ENCODE assay signal across 22 mouse cellular contexts in the genomic region with DNA sequence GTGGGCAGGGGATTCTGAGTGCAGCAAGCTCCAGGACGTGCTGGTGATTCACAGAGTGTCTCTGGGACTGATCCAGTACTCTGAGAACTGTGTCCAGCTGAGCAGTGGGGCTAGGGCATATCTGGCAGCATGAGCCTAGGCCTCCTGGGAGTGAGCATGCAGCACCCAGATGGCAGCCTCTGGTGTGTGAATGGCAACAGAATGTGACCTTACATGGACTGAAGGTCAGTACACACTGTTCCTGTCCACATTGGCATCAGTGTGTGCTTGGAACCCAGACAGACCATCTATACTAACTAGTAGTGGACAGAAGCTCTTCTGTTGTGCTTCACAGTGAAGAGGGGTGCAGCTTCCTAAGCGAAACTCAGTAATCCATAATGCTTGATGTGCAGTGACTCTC. TPM values are rescaled to one million over a fixed set of nuclear protein-coding genes. Genes with fewer than 3 reads are reported as not detected.
DNase-seq lines count a peak whose midpoint lies in the region; ATAC-seq and TF ChIP-seq lines count a peak whose summit lies in the region.
"Had no signal": no experiment of that assay in that cellular context is flagged by ENCODE, and none has a peak within 500 bp of the region (broad histone marks: within the 10 kb centered on the region; RNA-seq: fewer than 3 reads in every experiment).

No protein-coding gene starts in this region.

- no peak overlapping the region for H3K4me3 ChIP-seq in intestine, embryonic 15.5 days (replicated peaks)
- no peak overlapping the region for H3K4me3 ChIP-seq in intestine, postnatal 0 days (ENCODE audit: low read depth, low read length)
- no peak overlapping the region for H3K4me3 ChIP-seq in intestine, embryonic 16.5 days (ENCODE audit: low read length)
- H3K4me3 ChIP-seq in lung, adult 2 months (replicated peaks; ENCODE audit: extremely low read depth, low read depth, low read length): no peak overlapping the region
- H3K4me3 ChIP-seq: forebrain, embryonic 13.5 days; heart, embryonic 10.5 days; hindbrain, embryonic 15.5 days; midbrain, embryonic 10.5 days; midbrain, embryonic 15.5 days had no signal

- peak; percentile 28; the same call in 1 of the 2 replicates for ATAC-seq in intestine, embryonic 15.5 days
- no peak for ATAC-seq in intestine, postnatal 0 days
- 0 out of 2 replicates have a peak, but pooled peaks have one; percentile 9 for ATAC-seq in intestine, embryonic 16.5 days
- ATAC-seq: forebrain, embryonic 13.5 days; midbrain, embryonic 15.5 days; Patski had no signal

- DNase-seq in adrenal gland, adult 2 months: peak; percentile 31
- no peak for DNase-seq in adrenal gland, adult 8-10 months
- DNase-seq in adrenal gland, postnatal 14 days: peak; percentile 50
- DNase-seq in lung, adult 2 months: no peak
- DNase-seq in gastrocnemius, adult 18-20 months (ENCODE audit: low spot score): no peak
- DNase-seq: cerebellum, adult 8-10 months; cerebellum, postnatal 36 days; gastrocnemius, postnatal 14 days; lung, adult 18-20 months; lung, postnatal 10 days; right cerebral cortex, adult 18-20 months had no signal

- no peak for TF ChIP-seq POLR2A in lung, adult 2 months (IDR thresholded peaks at IDR 0.05; ENCODE audit: borderline replicate concordance, extremely low read depth, low read depth, low read length)

- no peak overlapping the region for H3K27ac ChIP-seq in intestine, embryonic 15.5 days
- H3K27ac ChIP-seq in intestine, postnatal 0 days (ENCODE audit: low read depth, low read length): no peak overlapping the region
- no peak overlapping the region for H3K27ac ChIP-seq in intestine, embryonic 16.5 days (ENCODE audit: low read length)
- H3K27ac ChIP-seq: forebrain, embryonic 13.5 days; heart, embryonic 10.5 days; hindbrain, embryonic 15.5 days; macrophage; midbrain, embryonic 10.5 days; midbrain, embryonic 15.5 days had no signal

- TF ChIP-seq CTCF in intestine, postnatal 0 days (IDR thresholded peaks at IDR 0.05; ENCODE audit: low read depth): no peak
- no peak for TF ChIP-seq CTCF in lung, adult 2 months (IDR thresholded peaks at IDR 0.05; ENCODE audit: insufficient read depth, low read length)

- H3K9me3 ChIP-seq in intestine, embryonic 15.5 days: no peaks in the 10 kb centered on the region
- no peaks in the 10 kb centered on the region for H3K9me3 ChIP-seq in intestine, postnatal 0 days (ENCODE audit: control insufficient read depth)
- H3K9me3 ChIP-seq in intestine, embryonic 16.5 days (ENCODE audit: control insufficient read depth, low read length): no peaks in the 10 kb centered on the region
- H3K9me3 ChIP-seq: forebrain, embryonic 13.5 days; heart, embryonic 10.5 days; hindbrain, embryonic 15.5 days; midbrain, embryonic 10.5 days; midbrain, embryonic 15.5 days had no signal

- 77% methylated on average over 2 of the region's 2 CpGs for WGBS in intestine, embryonic 15.5 days
- 86% methylated on average over 2 of the region's 2 CpGs for WGBS in intestine, postnatal 0 days
- WGBS in intestine, embryonic 16.5 days: 76% methylated on average over 2 of the region's 2 CpGs
- WGBS in lung, adult 2 months: 95% methylated on average over 2 of the region's 2 CpGs

- H3K36me3 ChIP-seq in intestine, embryonic 15.5 days: peaks cover 2% of the 10 kb centered on the region; the same call in 1 of the 2 replicates
- H3K36me3 ChIP-seq in intestine, postnatal 0 days (ENCODE audit: control insufficient read depth, insufficient read depth): peaks cover 52% of the 10 kb centered on the region
- no peaks in the 10 kb centered on the region for H3K36me3 ChIP-seq in intestine, embryonic 16.5 days (ENCODE audit: control insufficient read depth, insufficient read depth, low read length)

- H3K4me2 ChIP-seq in intestine, embryonic 15.5 days (replicated peaks): no peak overlapping the region
- no peak overlapping the region for H3K4me2 ChIP-seq in intestine, postnatal 0 days (replicated peaks; ENCODE audit: low read depth)
- no peak overlapping the region for H3K4me2 ChIP-seq in intestine, embryonic 16.5 days (ENCODE audit: low read depth, low read length)
- H3K4me2 ChIP-seq: forebrain, embryonic 13.5 days; hindbrain, embryonic 15.5 days; liver, embryonic 11.5 days; midbrain, embryonic 15.5 days had no signal

- no peak overlapping the region for H3K9ac ChIP-seq in intestine, embryonic 15.5 days
- no peak overlapping the region for H3K9ac ChIP-seq in intestine, postnatal 0 days (ENCODE audit: low read depth, low read length)
- H3K9ac ChIP-seq in intestine, embryonic 16.5 days (ENCODE audit: low read depth, low read length): no peak overlapping the region
- H3K9ac ChIP-seq: forebrain, embryonic 13.5 days; hindbrain, embryonic 15.5 days; midbrain, embryonic 15.5 days had no signal

- no peaks in the 10 kb centered on the region for H3K27me3 ChIP-seq in intestine, embryonic 15.5 days (replicated peaks)
- H3K27me3 ChIP-seq in intestine, postnatal 0 days (replicated peaks; ENCODE audit: control insufficient read depth, insufficient read depth, low read length): no peaks in the 10 kb centered on the region
- no peaks in the 10 kb centered on the region for H3K27me3 ChIP-seq in intestine, embryonic 16.5 days (replicated peaks; ENCODE audit: control insufficient read depth, insufficient read depth, low read length)
- H3K27me3 ChIP-seq: forebrain, embryonic 13.5 days; hindbrain, embryonic 15.5 days; midbrain, embryonic 15.5 days; Patski had no signal

- H3K4me1 ChIP-seq in intestine, embryonic 15.5 days (replicated peaks): no peaks in the 10 kb centered on the region
- no peaks in the 10 kb centered on the region for H3K4me1 ChIP-seq in intestine, postnatal 0 days (replicated peaks; ENCODE audit: control insufficient read depth, insufficient read depth, low read length)
- H3K4me1 ChIP-seq in intestine, embryonic 16.5 days (ENCODE audit: control insufficient read depth, insufficient read depth, low read length): no peaks in the 10 kb centered on the region
- no peaks in the 10 kb centered on the region for H3K4me1 ChIP-seq in lung, adult 2 months (ENCODE audit: control insufficient read depth, insufficient read depth, low read length)
- H3K4me1 ChIP-seq: forebrain, embryonic 13.5 days; heart, embryonic 10.5 days; hindbrain, embryonic 15.5 days; midbrain, embryonic 10.5 days; midbrain, embryonic 15.5 days had no signal

RNA-seq across cellular contexts. Expression of gene Zcchc2, which starts 23.6 kb away (rescaled TPM):
- total RNA-seq in adrenal gland, adult 2 months (2021): 10 to 100 TPM; 13.3 to 21.2 TPM
- polyA plus RNA-seq in adrenal gland, adult 2 months (2012; rRNA removed): 17.2 and 18.3 TPM in 2 replicates
- 10 to 100 TPM; 18.1 to 20.1 (median 19.8) TPM for total RNA-seq in adrenal gland, adult 8-10 months (2022)
- polyA plus RNA-seq in intestine, embryonic 15.5 days (2015; fragmentation: Nextera tagmentation; extraction: Ambion mirVana): 2.2 and 2.6 TPM in 2 replicates
- 1.5 and 1.6 TPM in 2 replicates for polyA plus RNA-seq in intestine, postnatal 0 days (2015; fragmentation: Nextera tagmentation; extraction: Ambion mirVana)
- total RNA-seq in adrenal gland, postnatal 14 days (2021): 17.5 and 19.0 TPM in 2 replicates
- polyA plus RNA-seq in intestine, embryonic 16.5 days (2015; fragmentation: Nextera tagmentation; extraction: Ambion mirVana): 1.8 and 2.0 TPM in 2 replicates
- polyA plus RNA-seq in lung, adult 2 months (2012; rRNA removed): 13.6 TPM in 2 replicates
- 10 to 100 TPM in 1 of 2 experiments, 1 to 10 TPM in 1; 7.9 to 11.4 TPM for total RNA-seq in gastrocnemius, adult 18-20 months (2021)

Comparison
In these comparisons a context has a peak if more than half of its experiments do, and no peak if none do; other contexts are left out.
1. DNase-seq: peak in adrenal gland, adult 2 months (single experiment) and adrenal gland, postnatal 14 days (single experiment); none in adrenal gland, adult 8-10 months (single experiment), lung, adult 2 months (single experiment) and gastrocnemius, adult 18-20 months (single experiment).